Mouse (Mus musculus) lung, postnatal 0 days (tissue): ENCODE measurements around the gene Gpc4.

Experiments
- CTCF ChIP-seq: IDR thresholded peaks from 2 replicates; pipeline ENCODE4 v1.5.1; 2016; ENCODE audit warnings: antibody characterized with exemption, mild to moderate bottlenecking
- EP300 ChIP-seq: IDR thresholded peaks from 2 replicates; pipeline ENCODE4 v1.6.1; 2016; ENCODE audit warnings: antibody characterized with exemption, mild to moderate bottlenecking, control low read depth

DNA sequence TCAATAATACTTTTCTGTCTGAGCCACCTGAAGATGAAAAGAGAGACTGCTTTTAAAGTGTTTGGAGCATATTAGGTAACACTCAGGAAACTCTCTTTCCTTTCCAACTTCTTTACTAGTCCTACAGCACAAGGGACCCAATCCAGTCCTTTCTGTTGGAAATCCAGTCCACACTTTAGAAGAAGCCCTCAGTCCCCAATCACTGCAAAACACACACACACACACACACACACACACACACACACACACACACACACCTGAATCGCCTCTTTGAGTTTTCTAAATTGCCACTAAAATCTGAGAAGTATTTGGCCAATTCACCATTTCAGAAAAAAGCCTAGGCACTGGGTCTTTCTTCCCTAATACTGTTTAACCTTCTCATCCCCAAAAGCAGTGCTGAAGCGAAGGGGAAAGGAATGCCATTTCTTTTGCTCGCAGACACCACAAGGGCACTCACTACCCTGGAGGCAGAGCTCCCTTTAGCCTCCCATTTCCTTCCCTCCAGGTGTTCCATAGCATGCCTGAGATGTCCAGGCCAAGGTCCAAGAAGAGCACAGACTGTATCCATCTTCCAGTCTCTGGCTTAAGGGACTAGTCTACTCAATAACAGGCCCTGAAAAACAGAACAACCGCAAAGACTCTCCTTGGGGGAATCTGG is 28.4 kb upstream of the Gpc4 start:
- TF ChIP-seq CTCF: no peak
- TF ChIP-seq EP300: no peak
